Mouse (Mus musculus) kidney, adult 2 months (tissue): ENCODE results near the gene Smad5.

Experiments used
- CTCF ChIP-seq: fragments of 200-500 bp; conservative IDR thresholded peaks from 2 replicates; pipeline ENCODE4 v1.5.1; 2011; ENCODE audit warnings: low read depth, mild to moderate bottlenecking, control low read depth, low read length, moderate library complexity, mixed read lengths; ENCODE audit not compliant: insufficient read depth, insufficient read length
- POLR2A ChIP-seq: fragments of 200-500 bp; IDR thresholded peaks from one replicate; pipeline ENCODE4 v1.6.1; 2011; ENCODE audit warnings: low read depth, low read length, control low read depth

DNA sequence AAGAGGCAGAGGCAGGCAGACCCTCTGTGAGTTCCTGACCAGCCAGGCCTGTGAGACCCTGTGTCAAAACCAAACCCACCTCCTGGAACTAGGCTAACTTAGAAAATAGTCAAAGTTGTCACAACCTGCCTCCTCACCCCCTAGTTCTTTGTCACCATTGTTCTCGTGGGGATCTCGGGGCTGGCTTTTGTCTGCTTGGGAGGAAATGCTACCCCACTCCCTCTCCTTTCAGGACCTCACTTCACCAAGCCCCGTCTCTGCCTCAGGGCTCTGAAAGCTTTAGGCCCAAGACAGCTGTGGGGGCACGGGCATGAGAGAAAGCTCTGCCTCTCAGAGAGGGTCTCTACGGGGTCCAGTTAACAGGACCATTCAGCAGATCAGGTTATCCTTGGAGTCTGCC, 49.0 kb downstream of the Smad5 start:
- TF ChIP-seq CTCF: no peak
- TF ChIP-seq POLR2A: no peak
